Mouse (Mus musculus): ENCODE data around the gene Nlgn1.

The Nlgn1 gene

DNA sequence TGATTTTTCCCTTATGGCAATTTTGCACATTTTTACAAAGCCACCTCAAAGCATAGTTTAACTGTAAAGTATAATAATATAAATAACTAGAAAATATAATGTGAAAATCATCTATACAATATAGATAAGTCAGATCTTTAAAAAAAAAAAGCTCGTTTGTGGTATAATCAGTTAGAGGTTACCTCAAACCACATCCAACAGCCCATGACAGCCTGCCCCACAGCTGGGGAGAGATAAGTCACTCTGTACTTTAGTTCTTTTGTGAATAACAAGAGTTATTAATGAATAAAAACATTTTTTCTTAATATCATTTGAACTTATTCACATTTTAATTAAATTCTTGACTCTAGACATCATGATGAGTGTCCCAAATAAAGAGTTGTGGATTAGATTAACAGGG is 130.8 kb downstream of the Nlgn1 start:
- DNase-seq (ENCODE audit: low spot score): no peak

- DNase-seq (ENCODE audit: low spot score): no peak
Measured at GRCm38 (mm10) chr3:26194970-26195369, 137.3 kb downstream of the Nlgn1 start.

DNA sequence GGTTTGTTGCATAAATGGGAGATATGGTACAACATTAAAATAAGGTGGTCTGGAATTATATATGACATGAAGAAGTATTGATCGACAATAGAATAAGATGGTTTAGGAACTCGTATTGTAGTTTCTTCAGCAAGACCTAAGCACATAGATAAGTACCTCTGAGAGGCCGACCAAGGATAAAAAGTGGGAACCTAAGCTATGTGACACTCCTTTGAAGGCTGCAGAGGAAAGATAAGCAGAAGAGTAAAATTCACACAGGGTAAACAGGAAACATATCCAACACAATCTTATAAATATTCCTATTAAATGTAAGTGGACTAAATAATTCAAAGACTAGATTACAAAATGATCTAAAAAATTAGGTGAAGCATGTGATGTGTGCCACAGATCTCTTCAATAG is 151.2 kb downstream of the Nlgn1 start:
- DNase-seq (ENCODE audit: low spot score): no peak

DNA sequence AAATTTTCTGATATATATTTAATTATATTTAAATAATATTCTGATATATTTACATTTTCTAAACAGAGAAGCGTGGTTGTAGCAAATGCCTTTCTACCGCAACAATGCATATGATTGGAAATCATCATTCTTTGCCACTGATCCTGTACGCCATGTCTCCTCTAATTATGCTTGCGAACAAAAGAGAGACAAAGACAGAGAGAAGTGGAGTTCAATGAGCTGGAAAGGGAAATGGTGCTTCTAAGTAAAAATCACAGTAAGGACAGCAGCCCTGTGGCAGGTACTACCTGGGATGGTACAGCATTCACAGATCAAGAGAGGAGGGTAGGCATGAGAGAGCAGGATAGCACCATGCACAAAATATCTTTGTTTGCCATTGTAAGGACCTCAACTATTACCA is 156.9 kb downstream of the Nlgn1 start:
- DNase-seq (ENCODE audit: low spot score): no peak

GRCm38 (mm10) chr3:26174257-26174656 is 158.0 kb downstream of the Nlgn1 start:
- no peak for DNase-seq (ENCODE audit: low spot score)

GRCm38 (mm10) chr3:26173613-26174012 is 158.6 kb downstream of the Nlgn1 start:
- DNase-seq (ENCODE audit: low spot score): no peak

GRCm38 (mm10) chr3:26166711-26167110 is 165.5 kb downstream of the Nlgn1 start:
- no peak for DNase-seq (ENCODE audit: low spot score)

GRCm38 (mm10) chr3:26153782-26154181 is 178.5 kb downstream of the Nlgn1 start:
- DNase-seq (ENCODE audit: low spot score): peak; percentile 14

DNA sequence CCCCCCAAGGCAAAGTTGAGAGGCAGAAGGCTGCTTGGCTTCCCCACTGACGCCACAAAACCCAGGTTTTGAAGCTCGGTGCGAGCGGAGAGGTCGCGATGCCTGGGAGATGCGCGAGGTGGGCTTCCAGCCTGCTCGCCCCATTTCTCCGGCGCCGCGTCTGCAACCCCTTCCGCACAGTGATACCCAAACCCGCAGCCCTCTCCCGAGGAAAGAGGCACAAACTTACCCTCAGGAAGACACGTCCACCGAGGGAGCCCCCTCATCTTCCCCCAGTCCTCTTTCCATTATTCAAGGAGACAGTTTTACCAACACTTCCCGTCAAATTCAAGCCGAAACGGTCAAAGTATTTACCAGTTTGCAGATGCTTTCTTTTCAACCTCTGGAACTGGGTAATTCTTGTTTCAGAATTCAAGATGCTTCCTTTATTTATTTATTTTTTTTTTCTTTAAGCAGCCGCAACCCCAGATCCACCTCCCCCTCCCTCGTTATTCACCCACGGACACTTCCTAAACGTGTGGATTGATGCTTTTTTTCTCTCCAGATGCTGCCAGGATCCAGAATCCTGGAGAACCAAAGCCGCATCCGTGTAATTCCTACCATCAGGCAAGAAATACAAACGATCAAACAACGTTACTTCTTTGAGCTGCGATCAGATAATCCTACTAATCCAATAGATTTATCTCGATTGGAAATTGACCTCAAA is 179.1 kb downstream of the Nlgn1 start:
- peak; percentile 3 for DNase-seq (ENCODE audit: low spot score)

- no peak for DNase-seq (ENCODE audit: low spot score)
Measured at GRCm38 (mm10) chr3:26152510-26153035, 179.7 kb downstream of the Nlgn1 start.

DNA sequence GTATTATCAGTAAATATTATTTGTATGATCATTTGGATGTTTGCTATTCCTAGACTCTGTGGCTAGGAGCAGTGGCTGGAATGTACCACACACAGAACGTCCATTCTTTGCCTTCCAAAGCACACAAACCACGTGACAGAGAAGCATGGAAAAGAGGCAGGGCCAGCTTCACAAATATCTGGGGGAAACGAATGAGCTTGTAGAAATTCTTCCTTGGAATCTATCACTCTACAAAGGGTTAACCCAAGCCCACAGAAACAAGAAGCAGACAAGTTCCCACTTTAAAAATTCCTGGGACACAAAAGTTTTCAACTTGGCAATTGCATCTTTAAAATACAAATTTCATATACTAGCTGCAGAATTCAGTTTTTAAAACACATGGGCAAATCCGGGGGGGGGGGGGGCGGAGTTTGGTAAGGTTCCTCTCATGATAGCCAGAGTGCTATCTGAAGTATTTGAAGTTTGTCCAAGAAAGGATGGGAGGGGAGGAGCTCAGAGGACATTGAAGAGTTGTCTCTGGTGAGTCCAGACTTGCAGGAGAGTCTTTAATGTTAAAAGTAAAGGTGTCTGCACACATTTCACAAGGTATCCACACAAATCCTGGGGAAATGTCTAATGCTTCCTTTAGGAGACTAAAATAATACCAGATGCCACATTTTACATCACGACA is 180.8 kb downstream of the Nlgn1 start:
- DNase-seq (ENCODE audit: low spot score): no peak

DNA sequence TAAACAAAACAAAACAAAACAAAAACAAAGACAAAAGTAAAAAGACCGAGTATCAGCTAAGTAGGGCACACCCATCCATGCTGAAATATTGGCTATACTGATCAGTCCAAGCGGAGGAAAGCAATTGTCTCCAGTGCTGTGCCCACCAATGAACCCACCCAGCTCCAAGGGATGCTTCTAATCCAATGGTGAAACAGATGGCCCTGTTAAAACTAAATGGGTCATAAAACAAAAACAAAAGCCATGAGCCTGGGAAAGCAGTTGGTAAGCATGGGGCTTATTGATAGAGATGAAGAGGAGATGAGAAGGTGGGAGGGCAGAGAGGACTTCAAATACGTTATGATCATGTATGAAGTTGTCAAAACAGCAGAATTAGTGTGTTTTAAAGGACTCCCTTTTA is 186.1 kb downstream of the Nlgn1 start:
- DNase-seq (ENCODE audit: low spot score): no peak

DNA sequence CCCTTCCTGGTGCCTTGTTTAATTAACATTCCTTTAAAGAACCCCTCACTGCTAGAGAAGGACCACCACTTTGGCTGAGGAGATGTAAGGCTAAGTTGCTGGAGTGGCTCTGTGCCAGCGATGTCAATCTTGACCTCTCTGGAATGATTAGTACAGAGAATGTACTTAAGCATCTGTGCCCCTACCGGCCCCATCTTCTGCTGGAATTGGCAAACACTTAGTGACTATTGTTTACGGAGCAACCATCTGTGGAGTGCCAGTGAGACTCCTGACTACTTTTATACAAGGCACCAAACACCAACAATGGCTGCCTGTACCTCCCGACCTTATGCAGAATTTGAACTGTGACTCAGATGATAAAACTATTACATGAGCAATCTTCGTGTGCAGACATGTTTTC is 186.8 kb downstream of the Nlgn1 start:
- DNase-seq (ENCODE audit: low spot score): no peak

GRCm38 (mm10) chr3:26141590-26141989 is 190.7 kb downstream of the Nlgn1 start:
- no peak for DNase-seq (ENCODE audit: low spot score)

GRCm38 (mm10) chr3:26134839-26135651 is 197.2 kb downstream of the Nlgn1 start:
- DNase-seq (ENCODE audit: low spot score): no peak

DNA sequence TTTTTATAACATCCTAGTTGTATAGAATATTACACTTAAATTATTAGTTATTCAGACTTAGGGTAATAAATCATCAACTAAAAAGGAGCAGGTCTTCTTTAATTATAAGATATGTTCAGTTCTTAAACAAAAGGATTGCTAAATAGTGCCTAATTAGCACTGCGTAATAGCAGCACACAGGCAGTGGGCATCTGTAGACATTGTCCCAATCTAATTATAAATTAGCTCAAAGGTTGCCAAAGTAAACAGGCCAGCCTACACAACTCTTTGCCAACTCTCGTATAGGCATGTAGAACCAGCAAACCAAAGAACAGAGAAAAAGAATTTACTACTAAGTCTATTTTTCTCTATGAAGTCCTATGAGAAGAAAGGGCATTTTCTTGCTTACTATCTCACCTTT is 201.3 kb downstream of the Nlgn1 start:
- no peak for DNase-seq (ENCODE audit: low spot score)

- no peak for DNase-seq (ENCODE audit: low spot score)
Measured at GRCm38 (mm10) chr3:26129455-26129854, 202.8 kb downstream of the Nlgn1 start.

GRCm38 (mm10) chr3:26117071-26117470 is 215.2 kb downstream of the Nlgn1 start:
- DNase-seq (ENCODE audit: low spot score): no peak

DNA sequence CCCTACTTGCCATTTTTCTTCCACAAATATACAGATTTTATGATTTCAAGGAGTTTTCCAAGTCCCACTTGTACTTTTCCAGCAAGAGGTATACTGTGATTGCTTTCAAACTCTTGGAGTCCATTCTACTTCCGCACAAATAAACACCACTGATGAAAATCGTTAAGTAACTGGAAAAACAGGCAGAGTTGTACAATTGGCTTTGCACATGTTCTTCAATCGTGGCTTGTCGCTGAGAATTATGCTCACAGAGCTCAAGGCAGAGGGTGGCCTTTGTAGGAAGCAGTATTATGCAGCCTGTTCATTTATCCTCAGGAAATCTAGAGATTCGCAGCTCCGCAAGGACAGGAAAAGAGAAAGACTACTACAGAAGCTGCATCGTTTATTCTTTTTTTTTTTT is 225.9 kb downstream of the Nlgn1 start:
- no peak for DNase-seq (ENCODE audit: low spot score)

DNA sequence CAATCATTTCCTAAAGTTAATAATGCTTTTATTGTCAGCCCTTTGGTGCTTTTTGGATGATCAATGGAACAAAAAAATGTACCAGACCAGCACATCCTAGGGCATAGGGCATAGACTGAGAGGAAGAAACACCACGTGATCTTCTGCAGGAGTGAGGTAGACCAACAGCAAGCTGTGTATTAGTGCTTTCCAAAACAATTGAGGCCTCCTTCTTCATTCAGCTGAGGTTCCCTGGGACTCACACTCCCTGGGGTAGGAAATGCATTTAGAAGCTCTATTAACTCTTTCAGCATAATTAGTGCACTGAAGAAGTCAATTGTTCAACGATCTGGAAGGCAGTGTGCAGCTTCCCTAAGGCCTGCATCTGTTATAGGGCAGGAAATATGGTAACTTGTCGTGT is 226.7 kb downstream of the Nlgn1 start:
- DNase-seq (ENCODE audit: low spot score): no peak

DNA sequence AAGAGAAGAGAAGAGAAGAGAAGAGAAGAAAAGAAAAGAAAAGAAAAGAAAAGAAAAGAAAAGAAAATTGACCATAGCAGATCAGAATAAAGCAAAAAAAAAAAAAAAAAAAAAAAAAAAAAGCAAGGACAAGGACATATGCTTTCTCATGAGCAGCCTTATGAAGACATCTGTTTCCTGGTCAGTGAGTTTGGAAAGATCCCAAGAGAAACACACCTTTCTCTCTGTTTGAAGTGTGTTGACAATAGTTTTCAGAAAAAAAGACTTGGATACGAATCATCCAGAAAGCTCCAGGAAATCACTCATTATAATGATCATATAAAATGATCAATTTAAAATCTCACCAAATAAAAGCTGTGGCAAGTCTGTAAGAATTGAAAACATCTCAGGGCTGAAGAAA is 230.0 kb downstream of the Nlgn1 start:
- DNase-seq (ENCODE audit: low spot score): no peak

DNA sequence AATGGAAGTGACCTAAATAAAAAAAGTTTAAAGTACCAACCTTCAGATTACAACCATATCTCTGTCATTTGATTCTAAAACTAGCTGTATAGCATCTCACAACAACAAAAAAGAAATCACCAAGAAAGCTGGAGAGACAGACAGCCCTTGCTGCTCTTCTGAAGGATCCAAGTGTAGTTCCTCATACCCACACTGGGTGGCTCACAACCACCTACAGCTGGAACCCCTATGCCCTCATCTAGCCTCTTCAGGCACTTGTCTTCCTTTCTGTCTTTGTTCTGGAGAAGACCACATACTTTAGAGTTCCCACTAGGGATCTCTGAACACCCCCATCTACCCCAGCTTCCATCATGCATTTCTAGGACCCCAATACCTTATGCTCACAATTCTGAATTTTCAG is 236.7 kb downstream of the Nlgn1 start:
- no peak for DNase-seq (ENCODE audit: low spot score)

DNA sequence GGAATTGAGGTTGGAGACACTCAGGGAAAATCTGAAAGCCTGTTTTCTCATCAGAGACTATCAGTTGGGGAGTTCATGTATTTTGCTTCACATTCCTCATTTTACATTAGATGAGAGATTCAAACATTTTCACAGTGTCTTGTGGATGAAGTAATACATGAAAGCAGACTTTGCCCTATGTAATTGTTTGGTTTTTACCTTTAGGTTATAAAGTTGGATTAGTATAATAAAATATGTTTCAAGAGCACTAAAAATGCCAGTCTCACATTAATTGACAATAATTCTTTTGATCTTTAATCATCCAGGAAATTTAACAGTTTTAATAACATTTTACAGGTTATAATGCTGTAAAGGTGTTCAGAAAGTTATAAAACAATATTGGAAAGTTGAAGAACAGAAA is 262.9 kb downstream of the Nlgn1 start:
- DNase-seq (ENCODE audit: low spot score): no peak
